Mouse (Mus musculus): Measurements from ENCODE around the gene Tm7sf3. TPM values are rescaled to one million over a fixed set of nuclear protein-coding genes. Genes with fewer than 3 reads are reported as not detected.

Tm7sf3 gene
- polyA plus RNA-seq, 1 experiment: 14.4 TPM

- 93% methylated on average over 8 of the region's 8 CpGs for WGBS
These were observed 26.7 kb downstream of the Tm7sf3 start for GRCm38 (mm10) chr6:146615891-146616290.

GRCm38 (mm10) chr6:146614541-146614940 is 28.1 kb downstream of the Tm7sf3 start:
- Histone ChIP-seq H3K27ac (ENCODE audit: insufficient read depth, low read depth, low read length) (no peak overlapping the region), H3K36me3 (ENCODE audit: control insufficient read depth, insufficient read depth, low read length) (peaks cover 43% of the 10 kb centered on the region), H3K27me3 (ENCODE audit: control insufficient read depth, insufficient read depth, low read length) (no peaks in the 10 kb centered on the region), H3K4me3 (ENCODE audit: low read depth, low read length) (no peak overlapping the region), H3K4me1 (ENCODE audit: control insufficient read depth, insufficient read depth, insufficient read length, low read length) (no peaks in the 10 kb centered on the region)
- WGBS: 80% methylated on average over 5 of the region's 5 CpGs
- no peak for TF ChIP-seq CTCF (IDR thresholded peaks at IDR 0.05; ENCODE audit: extremely low read depth, insufficient read length, insufficient replicate concordance, low read depth, low read length)
- TF ChIP-seq POLR2A (IDR thresholded peaks at IDR 0.05; ENCODE audit: low read depth, low read length): no peak

More at GRCm38 (mm10) chr6:146615891-146616290, 26.7 kb downstream of the Tm7sf3 start:
- TF ChIP-seq POLR2A (IDR thresholded peaks at IDR 0.05; ENCODE audit: low read depth, low read length): no peak
- TF ChIP-seq CTCF (IDR thresholded peaks at IDR 0.05; ENCODE audit: extremely low read depth, insufficient read length, insufficient replicate concordance, low read depth, low read length): no peak
- H3K27ac ChIP-seq (ENCODE audit: insufficient read depth, low read depth, low read length): no peak overlapping the region
- no peaks in the 10 kb centered on the region for H3K4me1 ChIP-seq (ENCODE audit: control insufficient read depth, insufficient read depth, insufficient read length, low read length)
- no peak overlapping the region for H3K4me3 ChIP-seq (ENCODE audit: low read depth, low read length)
- H3K27me3 ChIP-seq (ENCODE audit: control insufficient read depth, insufficient read depth, low read length): no peaks in the 10 kb centered on the region
- H3K36me3 ChIP-seq (ENCODE audit: control insufficient read depth, insufficient read depth, low read length): peaks cover 41% of the 10 kb centered on the region

- Histone ChIP-seq H3K27me3 (ENCODE audit: control insufficient read depth, insufficient read depth, low read length) (no peaks in the 10 kb centered on the region), H3K36me3 (ENCODE audit: control insufficient read depth, insufficient read depth, low read length) (peaks cover 48% of the 10 kb centered on the region), H3K4me3 (ENCODE audit: low read depth, low read length) (no peak overlapping the region), H3K27ac (ENCODE audit: insufficient read depth, low read depth, low read length) (no peak overlapping the region), H3K4me1 (ENCODE audit: control insufficient read depth, insufficient read depth, insufficient read length, low read length) (no peaks in the 10 kb centered on the region)
- WGBS: 94% methylated on average over 5 of the region's 5 CpGs
- no peak for TF ChIP-seq CTCF (IDR thresholded peaks at IDR 0.05; ENCODE audit: extremely low read depth, insufficient read length, insufficient replicate concordance, low read depth, low read length)
- no peak for TF ChIP-seq POLR2A (IDR thresholded peaks at IDR 0.05; ENCODE audit: low read depth, low read length)
These were observed 28.7 kb downstream of the Tm7sf3 start for GRCm38 (mm10) chr6:146613907-146614306.

- H3K27me3 ChIP-seq (ENCODE audit: control insufficient read depth, insufficient read depth, low read length): no peaks in the 10 kb centered on the region
- no peak overlapping the region for H3K27ac ChIP-seq (ENCODE audit: insufficient read depth, low read depth, low read length)
- H3K4me3 ChIP-seq (ENCODE audit: low read depth, low read length): no peak overlapping the region
- TF ChIP-seq POLR2A (IDR thresholded peaks at IDR 0.05; ENCODE audit: low read depth, low read length) (no peak), CTCF (IDR thresholded peaks at IDR 0.05; ENCODE audit: extremely low read depth, insufficient read length, insufficient replicate concordance, low read depth, low read length) (no peak)
- H3K36me3 ChIP-seq (ENCODE audit: control insufficient read depth, insufficient read depth, low read length): peaks cover 41% of the 10 kb centered on the region
- no peaks in the 10 kb centered on the region for H3K4me1 ChIP-seq (ENCODE audit: control insufficient read depth, insufficient read depth, insufficient read length, low read length)
- 94% methylated on average over 5 of the region's 5 CpGs for WGBS
These were observed 29.9 kb downstream of the Tm7sf3 start for GRCm38 (mm10) chr6:146612736-146613135.

- Histone ChIP-seq H3K4me3 (ENCODE audit: low read depth, low read length) (no peak overlapping the region), H3K27me3 (ENCODE audit: control insufficient read depth, insufficient read depth, low read length) (no peaks in the 10 kb centered on the region), H3K4me1 (ENCODE audit: control insufficient read depth, insufficient read depth, insufficient read length, low read length) (no peaks in the 10 kb centered on the region), H3K36me3 (ENCODE audit: control insufficient read depth, insufficient read depth, low read length) (peaks cover 38% of the 10 kb centered on the region), H3K27ac (ENCODE audit: insufficient read depth, low read depth, low read length) (no peak overlapping the region)
- 78% methylated on average over 7 of the region's 7 CpGs for WGBS
- no peak for TF ChIP-seq CTCF (IDR thresholded peaks at IDR 0.05; ENCODE audit: extremely low read depth, insufficient read length, insufficient replicate concordance, low read depth, low read length)
- no peak for TF ChIP-seq POLR2A (IDR thresholded peaks at IDR 0.05; ENCODE audit: low read depth, low read length)
These were observed 30.7 kb downstream of the Tm7sf3 start for GRCm38 (mm10) chr6:146611897-146612296.

GRCm38 (mm10) chr6:146611385-146611784 is 31.2 kb downstream of the Tm7sf3 start:
- Histone ChIP-seq H3K27me3 (ENCODE audit: control insufficient read depth, insufficient read depth, low read length) (no peaks in the 10 kb centered on the region), H3K27ac (ENCODE audit: insufficient read depth, low read depth, low read length) (no peak overlapping the region), H3K4me1 (ENCODE audit: control insufficient read depth, insufficient read depth, insufficient read length, low read length) (no peaks in the 10 kb centered on the region), H3K4me3 (ENCODE audit: low read depth, low read length) (no peak overlapping the region), H3K36me3 (ENCODE audit: control insufficient read depth, insufficient read depth, low read length) (peaks cover 37% of the 10 kb centered on the region)
- no peak for TF ChIP-seq CTCF (IDR thresholded peaks at IDR 0.05; ENCODE audit: extremely low read depth, insufficient read length, insufficient replicate concordance, low read depth, low read length)
- TF ChIP-seq POLR2A (IDR thresholded peaks at IDR 0.05; ENCODE audit: low read depth, low read length): no peak
- WGBS: 86% methylated on average over 6 of the region's 6 CpGs

GRCm38 (mm10) chr6:146603651-146604050 is 39.0 kb downstream of the Tm7sf3 start:
- TF ChIP-seq CTCF (IDR thresholded peaks at IDR 0.05; ENCODE audit: extremely low read depth, insufficient read length, insufficient replicate concordance, low read depth, low read length) (no peak), POLR2A (IDR thresholded peaks at IDR 0.05; ENCODE audit: low read depth, low read length) (no peak)
- Histone ChIP-seq H3K4me3 (ENCODE audit: low read depth, low read length) (no peak overlapping the region), H3K4me1 (ENCODE audit: control insufficient read depth, insufficient read depth, insufficient read length, low read length) (no peaks in the 10 kb centered on the region), H3K27me3 (ENCODE audit: control insufficient read depth, insufficient read depth, low read length) (no peaks in the 10 kb centered on the region), H3K27ac (ENCODE audit: insufficient read depth, low read depth, low read length) (no peak overlapping the region), H3K36me3 (ENCODE audit: control insufficient read depth, insufficient read depth, low read length) (peaks cover 56% of the 10 kb centered on the region)
- 91% methylated on average over 10 of the region's 10 CpGs for WGBS

All from small intestine, adult 2 months (tissue).